Mouse (Mus musculus) brain, embryonic 18.5 days (tissue): Measurements from ENCODE around the gene Btbd6.

Source experiments
- DNase-seq: peaks from one replicate; pipeline ENCODE4 v3.0.0-alpha.2; 2012; ENCODE audit warnings: low read depth, low spot score

The Btbd6 gene

GRCm38 (mm10) chr12:113004993-113005392 lies 28.7 kb downstream of the Btbd6 start:
- no peak for DNase-seq

GRCm38 (mm10) chr12:113011702-113012360 lies 35.5 kb downstream of the Btbd6 start:
- DNase-seq: no peak

GRCm38 (mm10) chr12:113012443-113012842 lies 36.2 kb downstream of the Btbd6 start:
- no peak for DNase-seq

DNA sequence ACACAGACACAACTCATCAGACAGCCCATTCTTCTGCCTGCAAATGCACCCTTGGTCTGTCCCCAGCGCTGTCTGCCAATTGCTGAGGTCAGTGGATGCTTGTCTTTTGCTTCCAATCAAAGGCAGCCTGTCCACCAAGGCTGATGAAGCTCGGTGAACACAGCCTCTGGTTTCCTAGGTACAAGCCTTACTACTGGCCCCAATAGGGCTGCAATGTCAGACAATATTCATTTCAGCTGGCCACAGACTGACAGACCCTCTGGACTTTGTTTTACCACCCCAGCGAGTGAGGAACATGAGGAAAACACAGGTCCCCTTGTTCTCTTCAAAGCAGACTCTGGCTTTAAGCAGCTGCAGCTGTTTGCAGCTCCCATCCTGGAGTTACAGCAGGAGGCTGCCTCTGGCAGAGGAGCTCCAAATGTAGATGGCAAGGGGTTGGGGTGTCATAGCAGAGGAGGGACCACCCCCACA lies 36.8 kb downstream of the Btbd6 start:
- DNase-seq: no peak

DNA sequence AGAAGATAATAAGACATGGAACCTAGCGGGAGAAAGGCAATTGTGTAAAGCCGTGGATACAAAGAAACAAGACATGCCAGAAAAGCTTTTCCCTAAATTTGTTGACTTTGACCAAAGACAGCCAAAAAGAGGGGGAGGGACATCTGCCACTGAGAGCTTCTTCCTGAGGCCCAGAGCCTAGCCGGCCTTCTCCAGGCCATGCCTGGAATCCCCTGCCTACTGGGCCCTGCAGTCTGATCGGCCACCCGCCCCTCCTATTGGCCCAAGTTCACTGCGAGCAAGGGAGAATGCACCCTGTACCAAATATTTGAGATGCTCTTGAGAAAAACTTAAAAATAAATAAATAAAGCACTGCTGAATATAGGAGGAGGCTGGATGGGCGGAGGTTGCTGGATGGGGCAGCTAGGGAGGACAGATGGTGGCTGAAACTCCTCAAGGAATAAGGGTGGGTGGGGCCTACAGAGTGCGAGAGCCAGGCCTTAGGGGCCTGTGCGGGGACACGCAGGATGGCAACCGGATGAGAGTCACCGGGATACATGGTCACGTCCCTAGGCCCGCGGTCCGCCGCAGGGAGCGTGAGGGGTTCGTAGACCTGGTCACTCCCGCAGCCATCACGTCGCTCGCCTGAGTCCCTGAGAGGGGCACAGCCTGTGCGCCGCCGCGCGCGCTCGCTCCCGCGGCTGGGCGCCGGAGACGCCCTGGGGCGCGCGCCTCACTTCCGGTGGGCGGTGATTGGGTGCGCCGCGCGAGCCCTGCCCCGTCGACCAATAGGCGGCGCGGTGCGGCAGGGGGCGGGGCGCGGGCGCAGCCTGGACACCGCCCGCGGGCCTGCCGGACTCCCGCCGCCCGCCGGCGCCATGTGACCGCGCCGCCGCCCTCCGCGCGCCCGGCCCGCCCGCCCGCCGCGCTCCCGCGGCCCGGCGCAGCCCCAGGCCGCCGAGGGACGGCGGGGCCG lies 37.6 kb downstream of the Btbd6 start, which contains the start of gene Pacs2:
TSS of gene Pacs2 (plus strand) at position 905 of the 955 bp plus-strand sequence.
- peak; percentile 84 for DNase-seq

DNA sequence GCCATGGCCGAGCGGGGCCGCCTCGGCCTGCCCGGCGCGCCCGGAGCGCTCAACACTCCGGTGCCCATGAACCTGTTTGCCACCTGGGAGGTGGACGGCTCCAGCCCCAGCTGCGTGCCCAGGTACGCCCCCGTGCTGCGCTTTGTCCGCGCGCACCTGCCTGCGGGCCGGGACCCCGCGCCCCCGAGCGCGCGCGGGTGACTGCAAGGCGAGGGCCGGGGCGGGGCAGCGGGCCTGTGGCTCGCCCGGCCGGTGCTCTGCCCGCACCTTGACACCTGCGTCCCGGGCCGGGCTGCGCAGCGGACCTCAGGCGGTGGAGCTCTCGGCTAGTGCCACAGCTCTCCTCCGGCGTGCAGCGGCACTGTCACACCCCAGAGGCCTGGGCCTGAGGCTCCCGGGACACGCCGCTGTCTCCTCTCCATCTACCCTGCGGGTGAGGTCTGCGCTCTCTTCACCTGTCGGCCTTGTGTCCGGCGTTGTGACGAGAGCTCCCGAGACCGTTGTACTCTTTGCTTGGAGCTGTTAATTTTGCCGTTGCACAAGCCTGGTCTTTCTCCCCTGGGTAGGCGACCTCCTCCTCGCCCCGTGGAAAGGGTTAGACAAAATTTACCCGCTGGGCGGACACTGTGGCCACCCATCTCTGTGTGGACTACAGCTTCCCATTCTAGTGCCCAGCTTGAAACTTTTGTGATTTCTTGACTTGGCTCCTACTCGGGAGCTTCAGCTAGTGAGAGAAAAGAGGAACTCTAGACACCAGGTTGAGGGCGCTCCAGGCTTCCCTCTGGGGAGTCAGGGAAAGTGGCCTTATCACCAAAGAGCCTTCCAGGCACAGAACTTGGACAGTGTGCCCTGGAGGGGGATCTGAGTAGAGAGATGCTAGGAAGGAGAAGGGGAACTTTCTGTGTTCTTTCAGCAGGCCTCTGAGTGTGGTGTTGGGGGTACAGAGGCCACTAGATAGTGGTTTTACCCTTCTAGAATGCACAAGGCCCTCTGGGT lies 38.6 kb downstream of the Btbd6 start:
- DNase-seq: no peak

GRCm38 (mm10) chr12:113015956-113016355 lies 39.7 kb downstream of the Btbd6 start:
- DNase-seq: no peak

GRCm38 (mm10) chr12:113016976-113017375 lies 40.7 kb downstream of the Btbd6 start:
- no peak for DNase-seq

DNA sequence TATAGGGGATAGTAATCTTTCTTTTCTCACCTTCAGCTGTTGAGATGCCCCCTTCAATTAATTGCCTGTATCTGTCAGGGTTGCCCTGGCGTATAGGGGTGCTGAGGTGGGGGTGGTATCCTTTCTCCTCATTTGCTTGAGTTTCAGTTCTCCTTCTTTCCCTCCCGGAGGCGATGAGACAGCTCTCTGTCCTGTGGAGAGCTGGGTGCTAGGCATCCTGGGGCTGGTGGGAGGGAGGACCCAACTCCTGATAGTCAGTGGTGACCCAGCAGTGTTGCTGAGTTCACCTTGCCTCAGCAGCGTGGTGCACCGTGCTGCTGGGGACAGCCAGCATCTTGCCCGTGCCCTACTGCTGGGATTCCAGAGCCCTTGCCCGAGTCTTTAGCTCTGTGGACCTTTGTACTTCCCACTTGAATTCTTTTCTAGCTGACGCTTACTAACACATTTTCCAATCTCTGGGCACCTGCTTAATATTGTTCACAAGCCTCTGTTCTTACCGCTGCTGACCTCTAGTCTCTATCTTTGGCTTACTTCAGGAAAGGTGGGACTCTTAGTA lies 41.2 kb downstream of the Btbd6 start:
- no peak for DNase-seq

DNA sequence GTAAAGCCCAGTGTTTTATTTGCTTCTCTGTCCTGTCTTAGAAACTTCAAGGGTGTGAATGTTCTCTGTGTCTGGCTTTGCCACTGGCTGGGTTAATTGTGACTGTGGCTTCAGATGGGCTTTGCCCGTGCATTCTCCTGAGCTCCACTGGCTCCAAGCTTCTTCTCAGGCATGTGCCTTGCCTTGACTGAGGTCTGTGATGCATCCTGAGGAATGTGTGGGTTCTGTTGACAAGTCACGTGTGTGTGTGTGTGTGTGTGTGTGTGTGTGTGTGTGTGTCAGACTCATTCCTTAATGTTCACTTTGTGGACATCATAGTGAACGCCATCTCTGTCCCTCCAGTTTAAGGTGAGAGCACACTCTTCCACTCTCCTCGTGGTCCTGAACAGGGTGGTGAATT lies 42.5 kb downstream of the Btbd6 start:
- DNase-seq: no peak

DNA sequence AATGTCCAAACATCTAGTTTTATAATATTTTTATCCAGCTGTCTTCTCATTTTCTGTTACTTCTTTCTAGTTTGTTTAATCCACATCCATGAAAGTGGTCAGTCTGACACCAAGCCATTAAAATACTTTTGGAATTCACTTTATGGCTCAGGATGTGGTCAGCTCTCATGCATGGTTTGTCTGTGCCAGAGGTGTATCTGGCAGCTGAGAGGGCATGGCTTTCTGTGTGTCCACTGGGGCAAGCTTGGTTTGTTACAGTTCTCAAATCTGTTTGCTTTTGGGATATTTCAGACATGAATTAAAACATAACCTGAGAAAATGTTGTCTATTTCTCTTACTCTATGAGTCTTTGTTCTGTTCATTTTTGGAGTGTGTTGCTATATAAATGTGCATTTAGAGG lies 45.2 kb downstream of the Btbd6 start:
- no peak for DNase-seq

- no peak for DNase-seq
These were observed 46.8 kb downstream of the Btbd6 start for GRCm38 (mm10) chr12:113023082-113023481.

DNA sequence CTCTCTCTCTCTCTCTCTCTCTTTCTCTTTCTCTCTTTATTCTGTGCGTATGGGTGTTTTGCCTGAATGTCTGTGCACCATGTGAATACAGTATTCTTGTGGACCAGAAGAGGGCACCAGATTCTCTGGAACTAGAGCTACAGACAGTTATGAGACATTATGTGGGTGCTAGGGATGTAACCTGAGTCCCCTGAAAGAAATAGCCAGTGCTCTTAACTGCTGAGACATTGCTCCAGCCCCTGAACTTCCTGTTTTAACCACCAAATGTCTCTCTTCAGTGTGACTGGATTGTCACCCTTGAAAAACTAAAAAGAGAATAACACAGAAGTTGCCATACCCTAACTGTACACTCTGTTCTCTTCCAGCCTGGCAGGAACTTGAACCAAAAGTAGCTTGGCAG lies 50.3 kb downstream of the Btbd6 start:
- no peak for DNase-seq

DNA sequence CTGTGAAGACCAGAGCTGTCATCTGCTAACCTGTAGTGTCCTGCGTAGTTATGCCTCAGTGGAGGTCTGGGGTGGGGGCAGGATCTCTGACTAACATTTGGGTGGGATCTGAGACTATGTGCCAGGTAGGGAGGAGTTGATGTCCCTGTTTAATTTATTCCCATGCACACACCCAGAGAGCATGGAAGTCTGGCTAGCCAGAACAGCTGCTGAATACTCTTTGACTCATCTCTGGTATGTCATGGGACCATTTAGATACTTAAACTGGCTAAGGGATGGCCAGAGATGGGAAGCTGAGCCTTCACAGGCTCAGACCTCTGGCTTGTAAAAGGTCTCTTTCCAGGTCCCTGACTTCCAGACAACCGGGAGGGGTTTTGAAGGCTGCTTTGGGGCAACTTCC lies 51.2 kb downstream of the Btbd6 start:
- no peak for DNase-seq

DNA sequence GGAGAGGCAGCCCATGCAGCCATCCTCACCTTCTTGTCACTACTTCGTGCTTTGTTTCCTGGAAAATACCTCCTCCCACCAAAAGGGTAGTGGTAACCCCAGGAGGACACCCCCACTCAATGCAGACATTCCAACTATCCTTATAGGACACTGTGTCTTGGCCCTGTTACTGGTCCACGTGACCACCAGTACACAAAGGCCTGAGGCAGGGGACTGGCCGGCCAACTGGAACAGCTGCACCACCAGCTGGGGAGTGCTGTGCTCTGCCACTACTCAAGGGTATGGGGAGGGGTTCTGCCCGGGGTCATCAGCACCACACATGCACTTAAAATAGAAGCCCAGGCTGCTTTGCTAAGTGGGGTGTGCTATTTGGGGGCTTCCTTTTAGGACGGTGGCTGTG lies 51.8 kb downstream of the Btbd6 start:
- no peak for DNase-seq
